Mouse (Mus musculus): ENCODE measurements around the gene Clps. TPM values are rescaled to one million over a fixed set of nuclear protein-coding genes. Genes with fewer than 3 reads are reported as not detected.

Clps gene
- total and polyA plus RNA-seq, 3 experiments: not detected

- no peaks in the 10 kb centered on the region for H3K79me2 ChIP-seq (ENCODE audit: control insufficient read depth, insufficient read depth, low read length, poor library complexity)
- peak; percentile 62 for DNase-seq (ENCODE audit: low read depth, low spot score)
- H3K9ac ChIP-seq (ENCODE audit: control insufficient read depth, low read depth, low read length, poor library complexity, severe bottlenecking): no peak within 1 kb of the TSS
- no peaks in the 10 kb centered on the region for H3K4me1 ChIP-seq (ENCODE audit: control insufficient read depth in 1 of 2, insufficient read depth in 2 of 2, low read length in 2 of 2)
- no peaks in the 10 kb centered on the region for H3K36me3 ChIP-seq (ENCODE audit: control insufficient read depth in 1 of 2, insufficient read depth in 2 of 2, low read length in 2 of 2)
- H3K27ac ChIP-seq (ENCODE audit: control insufficient read depth, low read depth, low read length): no peak within 1 kb of the TSS
- no peaks in the 10 kb centered on the region; a peak in 1 of 4 replicates for H3K27me3 ChIP-seq (ENCODE audit: control insufficient read depth in 1 of 2, insufficient read depth in 2 of 2, low read length in 2 of 2)
- H3K9me3 ChIP-seq (replicated peaks; ENCODE audit: insufficient read depth, low read length): no peaks in the 10 kb centered on the region
- no peak within 1 kb of the TSS for H3K4me3 ChIP-seq (ENCODE audit: control insufficient read depth in 1 of 2, insufficient read depth in 1 of 2, low read depth in 2 of 2, low read length in 2 of 2)
- TF ChIP-seq GABPA (IDR thresholded peaks at IDR 0.05; ENCODE audit: low read depth, low read length) (no peak), BHLHE40 (IDR thresholded peaks at IDR 0.05; ENCODE audit: borderline replicate concordance, low read depth, low read length) (no peak), RAD21 (IDR thresholded peaks at IDR 0.05; ENCODE audit: low read depth, low read length) (no peak), NRF1 (IDR thresholded peaks at IDR 0.05; ENCODE audit: insufficient read depth, low read depth, low read length, poor library complexity, severe bottlenecking) (no peak), ZC3H11A (IDR thresholded peaks at IDR 0.05; ENCODE audit: low read depth, low read length) (no peak), SIN3A (IDR thresholded peaks at IDR 0.05; ENCODE audit: low read length) (peak; percentile 87), MXI1 (IDR thresholded peaks at IDR 0.05; ENCODE audit: low read depth, low read length) (peak; percentile 89), JUND (IDR thresholded peaks at IDR 0.05; ENCODE audit: low read depth, low read length) (no peak), KAT2A (conservative IDR thresholded peaks at IDR 0.05; ENCODE audit: low read depth, low read length) (no peak), ZKSCAN1 (IDR thresholded peaks at IDR 0.05; ENCODE audit: low read depth, low read length) (no peak), POLR2A (IDR thresholded peaks at IDR 0.05; ENCODE audit: control insufficient read depth in 1 of 2, insufficient read depth in 1 of 2, low read depth in 1 of 2, low read length in 2 of 2, poor library complexity in 1 of 2) (no peak), NELFE (IDR thresholded peaks at IDR 0.05; ENCODE audit: low read depth, low read length) (no peak), CTCF (IDR thresholded peaks at IDR 0.05 in 2 of 3, conservative IDR thresholded peaks at IDR 0.05 in 1 of 3; ENCODE audit: control insufficient read depth in 1 of 3, insufficient read depth in 1 of 3, low read depth in 2 of 3, low read length in 3 of 3, poor library complexity in 1 of 3, severe bottlenecking in 1 of 3) (0 out of 6 replicates have a peak, but pooled peaks of 1 of the 3 experiments have one; percentile 1), SMC3 (IDR thresholded peaks at IDR 0.05; ENCODE audit: low read depth, low read length) (no peak), MAFK (IDR thresholded peaks at IDR 0.05; ENCODE audit: borderline replicate concordance, low read depth, low read length) (no peak), TAL1 (IDR thresholded peaks at IDR 0.05; ENCODE audit: low read length) (no peak), ELF1 (IDR thresholded peaks at IDR 0.05; ENCODE audit: low read depth, low read length) (no peak), ZNF384 (IDR thresholded peaks at IDR 0.05; ENCODE audit: low read depth, low read length) (no peak), USF2 (IDR thresholded peaks at IDR 0.05; ENCODE audit: borderline replicate concordance in 1 of 2, insufficient read depth in 1 of 2, low read depth in 1 of 2, low read length in 2 of 2) (no peak), POLR2AphosphoS2 (IDR thresholded peaks at IDR 0.05; ENCODE audit: low read length) (no peak)
These were observed 14.9 kb upstream of the Clps start, which contains the start of gene Lhfpl5 for GRCm38 (mm10) chr17:28575244-28576125. TSS of gene Lhfpl5 (plus strand) at chr17:28575641.
